Mouse (Mus musculus): ENCODE measurements around the gene Abhd14a.

Gene Abhd14a

GRCm38 (mm10) chr9:106471892-106472291 lies 24.4 kb upstream of the Abhd14a start:
- in situ Hi-C loops (cut with MboI; ENCODE audit: low pct_unique_long_range_greater_than_20kb in 1 of 2, low sequenced_read_pairs in 2 of 2, unreplicated experiment in 1 of 2): no loop called here

GRCm38 (mm10) chr9:106470991-106471750 lies 23.7 kb upstream of the Abhd14a start:
- in situ Hi-C loops (cut with MboI; ENCODE audit: low pct_unique_long_range_greater_than_20kb in 1 of 2, low sequenced_read_pairs in 2 of 2, unreplicated experiment in 1 of 2): no loop called here

- in situ Hi-C loops (cut with MboI; ENCODE audit: low pct_unique_long_range_greater_than_20kb in 1 of 2, low sequenced_read_pairs in 2 of 2, unreplicated experiment in 1 of 2): no loop called here
Measured at GRCm38 (mm10) chr9:106469776-106470175, 22.3 kb upstream of the Abhd14a start.

- in situ Hi-C loops (cut with MboI; ENCODE audit: low pct_unique_long_range_greater_than_20kb in 1 of 2, low sequenced_read_pairs in 2 of 2, unreplicated experiment in 1 of 2): no loop called here
Measured at GRCm38 (mm10) chr9:106469317-106469716, 21.8 kb upstream of the Abhd14a start.

GRCm38 (mm10) chr9:106467746-106468145 lies 20.3 kb upstream of the Abhd14a start:
- in situ Hi-C loops (cut with MboI; ENCODE audit: low pct_unique_long_range_greater_than_20kb in 1 of 2, low sequenced_read_pairs in 2 of 2, unreplicated experiment in 1 of 2): no loop called here

GRCm38 (mm10) chr9:106466721-106467120 lies 19.2 kb upstream of the Abhd14a start:
- in situ Hi-C loops (cut with MboI; ENCODE audit: low pct_unique_long_range_greater_than_20kb in 1 of 2, low sequenced_read_pairs in 2 of 2, unreplicated experiment in 1 of 2): no loop called here

- in situ Hi-C loops (cut with MboI; ENCODE audit: low pct_unique_long_range_greater_than_20kb in 1 of 2, low sequenced_read_pairs in 2 of 2, unreplicated experiment in 1 of 2): no loop called here
Measured at GRCm38 (mm10) chr9:106465571-106466200, 18.2 kb upstream of the Abhd14a start, which contains the start of gene Gpr62. Gene Gpr62 (minus strand): TSS chr9:106465938.

- in situ Hi-C loops (cut with MboI; ENCODE audit: low pct_unique_long_range_greater_than_20kb in 1 of 2, low sequenced_read_pairs in 2 of 2, unreplicated experiment in 1 of 2): no loop called here
Measured at GRCm38 (mm10) chr9:106464751-106465541, 17.5 kb upstream of the Abhd14a start.

GRCm38 (mm10) chr9:106463122-106464063 lies 15.9 kb upstream of the Abhd14a start:
- in situ Hi-C loops (cut with MboI; ENCODE audit: low pct_unique_long_range_greater_than_20kb in 1 of 2, low sequenced_read_pairs in 2 of 2, unreplicated experiment in 1 of 2): no loop called here

- in situ Hi-C loops (cut with MboI; ENCODE audit: low pct_unique_long_range_greater_than_20kb in 1 of 2, low sequenced_read_pairs in 2 of 2, unreplicated experiment in 1 of 2): no loop called here
Measured at GRCm38 (mm10) chr9:106462430-106462800, 14.9 kb upstream of the Abhd14a start.

- in situ Hi-C loops (cut with MboI; ENCODE audit: low pct_unique_long_range_greater_than_20kb in 1 of 2, low sequenced_read_pairs in 2 of 2, unreplicated experiment in 1 of 2): no loop called here
Measured at GRCm38 (mm10) chr9:106461641-106462429, 14.4 kb upstream of the Abhd14a start.

GRCm38 (mm10) chr9:106461026-106461415 lies 13.5 kb upstream of the Abhd14a start:
- in situ Hi-C loops (cut with MboI; ENCODE audit: low pct_unique_long_range_greater_than_20kb in 1 of 2, low sequenced_read_pairs in 2 of 2, unreplicated experiment in 1 of 2): no loop called here

GRCm38 (mm10) chr9:106460401-106461025 lies 13.0 kb upstream of the Abhd14a start:
- in situ Hi-C loops (cut with MboI; ENCODE audit: low pct_unique_long_range_greater_than_20kb in 1 of 2, low sequenced_read_pairs in 2 of 2, unreplicated experiment in 1 of 2): no loop called here

- in situ Hi-C loops (cut with MboI; ENCODE audit: low pct_unique_long_range_greater_than_20kb in 1 of 2, low sequenced_read_pairs in 2 of 2, unreplicated experiment in 1 of 2): no loop called here
Measured at GRCm38 (mm10) chr9:106459946-106460345, 12.5 kb upstream of the Abhd14a start.

- in situ Hi-C loops (cut with MboI; ENCODE audit: low pct_unique_long_range_greater_than_20kb in 1 of 2, low sequenced_read_pairs in 2 of 2, unreplicated experiment in 1 of 2): no loop called here
Measured at GRCm38 (mm10) chr9:106457920-106458319, 10.4 kb upstream of the Abhd14a start.

- in situ Hi-C loops (cut with MboI; ENCODE audit: low pct_unique_long_range_greater_than_20kb in 1 of 2, low sequenced_read_pairs in 2 of 2, unreplicated experiment in 1 of 2): no loop called here
Measured at GRCm38 (mm10) chr9:106457163-106457559, 9.7 kb upstream of the Abhd14a start.

Data from mouse embryonic stem cell (cell line).